Mouse (Mus musculus) T-cell, adult 66 days (primary cell): ENCODE results near the gene 4922502D21Rik. TPM values are rescaled to one million over a fixed set of nuclear protein-coding genes. Genes with fewer than 3 reads are reported as not detected.

Experiments used
- total RNA-seq, 2 experiments: library from RNA; stranded (reverse); gene quantifications; 3 replicates in 1 of 2; 4 replicates in 1 of 2; pipeline ENCODE4 v1.2.4; 2023

Gene 4922502D21Rik
- total RNA-seq, result not detected

DNA sequence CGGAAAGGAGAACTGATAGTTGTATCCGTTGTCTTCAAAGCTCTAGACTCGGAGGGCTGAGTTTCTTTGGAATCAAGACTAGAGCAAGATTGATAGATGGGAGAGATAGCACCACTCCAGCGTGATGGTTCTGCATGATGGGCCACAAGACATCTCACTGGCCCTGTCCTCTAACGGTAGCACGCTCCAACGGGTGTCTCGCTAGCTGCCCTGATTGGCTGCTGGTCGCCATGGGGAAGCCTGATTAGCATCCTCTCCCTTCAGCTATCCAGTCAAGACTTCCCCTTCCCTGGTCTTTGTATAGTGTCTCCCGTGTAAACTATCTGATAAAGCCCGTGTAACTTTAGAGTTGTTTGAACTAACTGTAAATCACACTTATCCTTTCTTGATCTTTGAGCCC is at the start of gene 4922502D21Rik:
TSS of gene 4922502D21Rik (minus strand) at position 187 of the 400 bp plus-strand sequence.

DNA sequence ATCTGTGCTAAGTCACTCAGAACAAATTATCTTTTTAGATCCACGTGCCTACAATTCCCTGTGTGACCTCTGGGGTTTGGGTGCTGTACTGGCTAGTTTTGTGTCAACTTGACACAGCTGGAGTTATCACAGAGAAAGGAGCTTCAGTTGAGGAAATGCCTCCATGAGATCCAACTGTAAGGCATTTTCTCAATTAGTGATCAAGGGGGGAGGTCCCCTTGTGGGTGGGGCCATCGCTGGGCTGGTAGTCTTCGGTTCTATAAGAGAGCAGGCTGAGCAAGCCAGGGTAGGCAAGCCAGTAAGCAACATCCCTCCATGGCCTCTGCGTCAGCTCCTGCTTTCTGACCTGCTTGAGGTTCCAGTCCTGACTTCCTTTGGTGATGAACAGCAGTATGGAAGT is 10.8 kb upstream of the 4922502D21Rik start, which contains the start of gene Clec12a:
TSS of gene Clec12a (plus strand) at position 301 of the 400 bp plus-strand sequence.

DNA sequence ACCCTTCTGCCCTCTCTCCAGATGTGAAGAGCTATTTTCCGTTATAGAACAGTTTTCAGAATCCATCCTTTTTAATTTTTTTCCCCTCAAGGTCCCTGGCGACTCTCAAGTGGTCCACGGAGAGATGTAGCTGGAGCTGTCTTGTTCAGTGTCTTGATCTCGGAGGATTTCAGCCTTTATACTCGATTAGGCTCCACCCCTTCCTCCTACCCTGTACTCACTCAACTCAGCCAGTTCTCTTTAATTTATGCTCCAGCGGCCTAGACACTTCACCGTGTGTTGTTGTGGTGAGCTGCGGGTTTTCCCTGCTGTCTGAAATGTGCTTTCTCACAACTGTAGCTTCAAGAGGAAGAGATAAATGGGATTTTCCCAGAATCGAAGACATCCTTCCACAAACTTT is 56.4 kb downstream of the 4922502D21Rik start, which contains the start of gene Cd69:
TSS of gene Cd69 (minus strand) at position 217 of the 400 bp plus-strand sequence.

Other genes with a start within 250 kb of the 4922502D21Rik start
- gene Clec2e, start 230.9 kb downstream of the 4922502D21Rik start, total RNA-seq, result not detected
- gene Clec2d, start 151.2 kb downstream of the 4922502D21Rik start, total RNA-seq, result 100 to 1,000 TPM; 181 to 207 TPM
- 100 to 1,000 TPM; 195 to 249 TPM for gene Cd69, start 56.4 kb downstream of the 4922502D21Rik start, total RNA-seq
- under 1 TPM; 0.50 to 0.96 TPM for gene Clec12a, start 10.9 kb upstream of the 4922502D21Rik start, total RNA-seq
- not detected for gene Clec12b, start 54.1 kb upstream of the 4922502D21Rik start, total RNA-seq
- under 1 TPM in 1 of 2 experiments, not detected in 1; 0.12 TPM for gene Clec1b, start 65.5 kb upstream of the 4922502D21Rik start, total RNA-seq
- gene Clec9a, start 77.1 kb upstream of the 4922502D21Rik start, total RNA-seq, result 1 to 10 TPM; 1.3 to 4.2 TPM
- gene Clec1a, start 120.2 kb upstream of the 4922502D21Rik start, total RNA-seq, result not detected
- gene Olr1, start 175.4 kb upstream of the 4922502D21Rik start, total RNA-seq, result not detected
- not detected for gene Tmem52b, start 180.8 kb upstream of the 4922502D21Rik start, total RNA-seq
- 10 to 100 TPM; 11.3 to 13.9 TPM for gene Gabarapl1, start 201.4 kb upstream of the 4922502D21Rik start, total RNA-seq
- 10 to 100 TPM in 1 of 2 experiments, 1 to 10 TPM in 1; 6.9 to 11.7 TPM for gene Klre1, start 246.1 kb upstream of the 4922502D21Rik start, total RNA-seq